Mouse (Mus musculus): ENCODE measurements at regions not wholly inside any gene's neighbourhood (a gene's known extent, or its start where the extent isn't known, plus 50 kb on each side); places are given as distances from the start of the nearest gene placed in this dataset.

- TF ChIP-seq CEBPB (IDR thresholded peaks at IDR 0.05; ENCODE audit: insufficient read depth, poor library complexity, severe bottlenecking): no peak
- no peak for TF ChIP-seq POLR2A (IDR thresholded peaks at IDR 0.05; ENCODE audit: insufficient read length, low read depth)
- TF ChIP-seq REST (IDR thresholded peaks at IDR 0.05; ENCODE audit: insufficient read depth, insufficient read length): no peak
- no peak for TF ChIP-seq MYOD1 (IDR thresholded peaks at IDR 0.05; ENCODE audit: control insufficient read depth in 1 of 3, insufficient read length in 2 of 3, low read depth in 2 of 3)
- no peak for TF ChIP-seq MYOG (IDR thresholded peaks at IDR 0.05; ENCODE audit: control insufficient read depth in 1 of 3, insufficient read depth in 1 of 3, insufficient read length in 2 of 3, low read depth in 2 of 3)
- no peak for TF ChIP-seq SRF (IDR thresholded peaks at IDR 0.05; ENCODE audit: control insufficient read depth, insufficient read length, low read depth)
- TF ChIP-seq MAX (IDR thresholded peaks at IDR 0.05; ENCODE audit: low read depth): no peak
These were observed 230.5 kb upstream of the Habp2 start for GRCm38 (mm10) chr19:56056397-56056796.

Data from myocyte (in vitro differentiated cells).